Mouse (Mus musculus): ENCODE measurements at regions not wholly inside any gene's neighbourhood (a gene's known extent, or its start where the extent isn't known, plus 50 kb on each side); places are given as distances from the start of the nearest gene placed in this dataset.

DNA sequence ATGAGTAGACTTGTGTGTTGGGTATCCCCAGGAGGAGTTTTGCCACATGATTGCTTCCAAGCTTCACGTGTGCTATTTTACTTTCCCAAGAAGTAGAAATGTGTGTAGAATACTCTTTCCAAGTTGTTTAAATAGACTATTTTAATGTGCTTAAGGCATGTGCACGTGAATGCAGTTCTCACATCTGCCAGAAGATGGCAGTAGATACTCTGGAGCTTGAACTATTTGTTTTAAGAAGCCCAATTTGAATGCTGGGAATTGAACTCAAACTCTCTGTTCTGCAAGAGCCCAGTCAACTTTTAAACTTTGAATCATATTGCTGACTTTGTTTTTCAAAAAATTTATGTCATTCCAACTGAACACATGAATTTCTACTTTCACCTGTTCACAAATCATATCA lies 431.3 kb upstream of the Reg3g start:
- in situ Hi-C loops (cut with MboI, MseI): loop anchor here in 1 of 2 experiments (10.0 kb wide), 1 partner anchor 405 kb away; no protein-coding TSS in a partner anchor

DNA sequence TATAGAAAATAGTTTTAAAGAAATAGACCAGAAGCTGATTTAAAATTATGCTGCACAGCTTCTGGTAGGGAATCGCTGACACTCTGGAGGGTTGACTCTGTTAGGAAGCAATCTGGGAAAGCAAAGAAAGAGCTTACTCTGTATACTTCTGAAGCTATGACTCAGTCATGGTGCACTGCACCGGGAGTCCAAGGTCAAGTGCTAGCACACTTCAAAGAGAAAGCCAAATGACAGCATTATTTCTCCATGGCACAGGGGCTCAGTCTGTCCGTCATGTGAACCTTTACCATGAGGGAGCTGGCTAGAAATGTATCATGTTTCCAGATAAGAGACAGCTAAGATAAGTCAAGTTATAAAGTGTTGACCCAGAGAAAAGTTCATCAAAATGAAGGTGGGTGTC lies 424.1 kb upstream of the Reg3g start:
- in situ Hi-C loops (cut with MboI, MseI): loop anchor here in 1 of 2 experiments (10.0 kb wide), 1 partner anchor 412 kb away; no protein-coding TSS in a partner anchor

DNA sequence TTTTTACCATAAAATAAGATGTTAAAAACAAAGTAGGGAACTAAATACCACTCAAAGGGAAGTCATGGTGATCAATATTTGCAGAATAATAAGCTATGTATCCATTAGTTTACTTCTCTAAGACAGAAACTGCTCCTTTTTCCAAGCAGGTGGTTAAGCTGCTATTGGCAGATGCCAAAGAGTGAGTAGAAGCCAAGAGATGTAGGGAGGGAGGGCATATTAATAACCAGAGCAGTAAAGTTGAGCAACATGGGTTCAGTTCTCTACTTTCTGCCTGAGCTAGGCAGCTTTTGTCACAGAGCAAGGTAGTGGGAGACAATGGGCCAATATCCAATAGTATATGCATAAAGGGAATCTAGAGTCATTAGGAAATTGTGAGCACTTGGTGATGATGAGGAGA lies 394.4 kb upstream of the Reg3g start:
- in situ Hi-C loops (cut with MboI, MseI): no loop called here

DNA sequence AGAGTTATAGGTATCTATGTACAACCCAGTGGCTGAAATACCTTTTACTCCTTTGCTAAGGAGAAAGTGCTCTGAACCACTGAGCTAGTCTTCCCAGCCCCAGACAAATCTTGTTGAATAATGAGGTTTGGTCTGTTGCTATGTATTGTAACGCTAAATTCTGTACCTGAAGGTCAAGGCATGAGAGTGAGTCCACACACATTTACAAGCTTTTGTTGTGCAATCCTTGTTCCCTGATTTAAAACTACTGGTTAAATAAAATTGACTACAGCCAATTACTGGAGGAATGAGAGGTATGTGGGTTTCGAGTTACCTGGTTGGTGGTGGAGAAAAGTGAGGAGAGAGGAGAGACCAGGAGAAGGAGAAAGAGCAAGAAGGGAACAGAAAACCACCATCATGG lies 372.6 kb upstream of the Reg3g start:
- in situ Hi-C loops (cut with MboI, MseI): no loop called here

DNA sequence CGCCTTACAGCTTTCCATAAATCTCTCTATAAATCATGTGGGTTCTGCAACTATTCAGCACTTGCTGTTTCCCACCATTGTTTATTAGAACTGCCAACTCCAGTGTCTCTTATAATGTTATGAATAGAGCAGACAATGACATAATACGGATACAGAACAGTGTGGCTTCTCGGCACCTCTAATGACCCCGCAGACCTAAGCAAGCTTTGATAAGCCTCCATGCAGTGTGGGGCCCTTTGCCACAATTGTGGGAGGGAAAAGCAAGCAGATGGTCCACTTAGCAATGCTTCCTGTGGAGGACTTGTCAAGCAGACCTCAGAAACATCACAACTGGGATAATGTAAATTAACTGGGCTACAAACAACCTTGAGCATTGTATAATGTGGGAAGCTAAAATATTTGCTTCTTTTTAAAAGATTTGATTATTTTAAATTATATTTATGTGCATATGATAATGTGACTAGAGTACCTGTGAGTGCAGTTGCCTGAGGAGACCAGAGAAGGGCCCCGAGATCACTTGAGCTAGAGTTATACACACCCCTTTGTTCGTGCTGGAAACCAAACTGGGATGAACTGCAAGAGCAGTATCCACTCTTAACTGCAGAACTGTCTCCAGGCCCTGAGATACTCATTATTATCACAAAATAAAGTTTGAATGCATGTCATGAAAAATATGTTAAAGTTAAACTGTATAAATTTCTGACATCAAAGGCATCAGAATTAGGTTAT lies 357.4 kb upstream of the Reg3g start:
- in situ Hi-C loops (cut with MboI, MseI): no loop called here

DNA sequence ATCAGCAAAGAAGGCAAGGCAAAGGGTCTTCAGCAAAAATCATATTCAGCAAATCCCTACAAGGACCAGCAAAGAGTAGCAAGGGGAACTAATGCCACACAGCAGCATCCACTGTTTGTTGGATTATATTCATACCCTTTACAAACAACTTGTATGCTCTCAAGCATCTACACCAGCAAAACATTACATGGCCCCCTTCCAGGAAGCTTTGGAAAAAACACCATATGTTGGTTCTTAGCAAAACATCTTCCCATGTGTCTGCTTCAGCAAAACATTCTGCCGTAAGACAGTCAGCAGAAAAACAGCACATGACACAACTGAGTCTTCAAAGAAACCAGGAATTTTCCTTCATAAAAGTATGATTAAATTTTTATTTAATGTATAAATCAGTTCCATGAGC lies 352.6 kb upstream of the Reg3g start:
- in situ Hi-C loops (cut with MboI, MseI): no loop called here

DNA sequence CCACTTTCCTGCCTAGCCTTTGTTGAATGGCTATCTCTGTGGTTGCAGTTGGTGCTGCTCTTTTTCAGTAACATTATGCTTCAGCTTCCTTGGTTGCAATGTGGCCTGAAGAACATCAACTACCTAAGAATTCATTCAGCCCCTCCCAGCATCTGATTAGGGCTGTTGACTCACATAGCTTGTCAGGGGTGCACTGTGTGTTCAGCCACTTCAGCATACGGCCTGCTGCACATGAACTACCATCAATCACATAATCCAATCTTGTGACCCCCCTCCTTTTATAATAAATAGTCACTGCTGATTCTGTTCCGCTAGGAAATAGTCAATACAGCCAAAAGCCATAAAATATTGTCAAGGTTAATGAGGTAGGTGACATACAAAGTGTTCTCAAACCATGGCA lies 328.3 kb upstream of the Reg3g start:
- in situ Hi-C loops (cut with MboI, MseI): no loop called here

DNA sequence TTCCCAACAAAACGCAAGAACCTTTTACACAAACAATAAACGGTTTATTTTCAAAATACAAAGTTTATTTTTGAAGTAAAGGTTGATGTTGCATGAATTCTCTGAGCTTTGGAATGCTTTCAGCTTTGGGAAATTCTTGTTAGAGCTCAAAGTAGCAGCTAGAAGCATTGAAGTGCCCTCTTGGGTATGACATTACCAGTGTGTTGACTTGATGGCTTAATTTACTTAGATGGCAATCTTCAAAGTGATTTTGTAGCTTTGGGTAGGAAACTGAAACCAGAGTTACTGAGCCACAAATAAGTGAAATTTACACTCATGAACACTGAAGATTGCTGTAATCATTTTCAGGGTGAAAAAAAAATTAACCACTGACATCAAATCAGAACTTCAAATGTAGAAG lies 320.3 kb upstream of the Reg3g start:
- in situ Hi-C loops (cut with MboI, MseI): no loop called here

DNA sequence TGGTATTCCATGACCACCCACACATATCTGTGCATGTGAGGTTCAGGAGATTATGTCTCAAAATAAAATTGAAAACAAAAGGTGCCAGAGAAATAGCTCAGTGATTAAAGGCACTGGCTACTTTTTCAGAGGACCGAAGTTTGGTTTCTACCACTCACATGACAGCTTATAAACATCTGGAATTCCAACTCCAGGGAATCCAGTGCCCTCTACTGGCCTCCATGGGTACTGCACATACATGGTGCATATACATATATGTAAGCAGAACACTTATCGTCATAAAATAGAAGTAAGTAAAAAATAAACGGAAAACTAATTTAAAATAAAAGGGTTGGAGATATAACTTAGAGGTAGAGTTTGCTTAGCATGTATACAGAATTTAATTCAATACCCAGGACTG lies 288.9 kb upstream of the Reg3g start:
- in situ Hi-C loops (cut with MboI, MseI): no loop called here

Measured in T-helper 17 cell (primary cell).